Mouse (Mus musculus) intestine, embryonic 14.5 days (tissue): ENCODE measurements around the gene Wfdc6a. TPM values are rescaled to one million over a fixed set of nuclear protein-coding genes. Genes with fewer than 3 reads are reported as not detected.

Experiments
- ATAC-seq: fragments of 200-750 bp; cut with Nextera tagmentation; replicated peaks from 2 replicates; pipeline ENCODE4 v1.8.0; 2017; ENCODE audit warnings: low read depth, moderate number of reproducible peaks, moderate TSS enrichment, moderate library complexity; ENCODE audit not compliant: low FRiP score, low TSS enrichment
- DNase-seq: peaks from one replicate; pipeline ENCODE4 v3.0.0-alpha.2; 2018; ENCODE audit warnings: low spot score
- H3K27ac ChIP-seq: fragments of 300-500 bp; sonication (generic); 2 replicates; pipeline ENCODE4 v1.5.1; 2014; ENCODE audit warnings: low read depth, mild to moderate bottlenecking, control low read depth
- H3K27me3 ChIP-seq: fragments of 300-500 bp; sonication (generic); replicated peaks from 2 replicates; pipeline ENCODE4 v1.6.1; 2014; ENCODE audit warnings: low read length, control low read depth; ENCODE audit not compliant: control insufficient read depth, insufficient read depth
- H3K36me3 ChIP-seq: fragments of 300-500 bp; sonication (generic); 2 replicates; pipeline ENCODE4 v1.6.1; 2014; ENCODE audit warnings: low read length, control low read depth; ENCODE audit not compliant: control insufficient read depth, insufficient read depth
- H3K4me1 ChIP-seq: fragments of 300-500 bp; sonication (generic); replicated peaks from 2 replicates; pipeline ENCODE4 v1.6.1; 2014; ENCODE audit warnings: low read length, control low read depth, mixed read lengths; ENCODE audit not compliant: control insufficient read depth, insufficient read depth
- H3K4me2 ChIP-seq: fragments of 300-500 bp; sonication (generic); 2 replicates; pipeline ENCODE4 v1.6.1; 2014; ENCODE audit warnings: low read length
- H3K4me3 ChIP-seq: fragments of 300-500 bp; sonication (generic); 2 replicates; pipeline ENCODE4 v1.5.1; 2014; ENCODE audit warnings: low read depth, low read length, control low read depth, mixed read lengths
- H3K9ac ChIP-seq: fragments of 300-500 bp; sonication (generic); 2 replicates; pipeline ENCODE4 v1.6.1; 2014; ENCODE audit warnings: mild to moderate bottlenecking, low read length
- H3K9me3 ChIP-seq: fragments of 300-500 bp; sonication (generic); 2 replicates; pipeline ENCODE4 v1.6.1; 2016; ENCODE audit warnings: low read length, control low read depth; ENCODE audit not compliant: control insufficient read depth
- WGBS: fragments of 180-500 bp; shearing (Covaris S2); extraction: QIAGEN DNeasy Blood & Tissue Kit; methylation state at CpG from one replicate; pipeline ENCODE4 v1.1.7; 2014; 5-methylcytosine and 5-hydroxymethylcytosine counted together
- polyA plus RNA-seq: library from polyadenylated mRNA; unstranded; fragments of >200 nt; fragmentation: Nextera tagmentation; extraction: Ambion mirVana; gene quantifications from 2 replicates; pipeline ENCODE4 v1.2.1, GENCODE M21; 2014

Wfdc6a gene
- polyA plus RNA-seq, 1 experiment from 2014 or later: 1.5 TPM

DNA sequence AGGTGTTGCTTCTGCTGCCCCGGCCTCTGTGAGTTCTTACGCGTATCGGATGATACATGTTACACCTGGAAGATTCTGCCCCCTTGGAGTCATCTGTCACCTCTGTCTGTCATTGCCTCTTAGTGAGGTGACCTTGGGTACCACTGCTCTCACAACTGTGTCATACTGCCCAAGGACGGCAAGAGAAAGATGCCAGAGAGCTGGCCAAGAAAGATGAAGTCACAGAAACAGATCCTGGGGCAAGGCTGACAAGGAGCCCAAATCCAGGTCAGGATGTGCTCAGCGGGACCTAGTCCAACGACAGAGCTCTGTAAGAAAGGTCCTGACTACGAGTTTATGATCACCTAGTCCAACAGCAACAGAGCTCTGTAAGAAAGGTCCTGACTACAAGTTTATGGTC is 25.1 kb downstream of the Wfdc6a start:
- Histone ChIP-seq H3K4me1 (peaks cover 15% of the 10 kb centered on the region), H3K4me2 (no peak overlapping the region), H3K27me3 (no peaks in the 10 kb centered on the region), H3K9ac (no peak overlapping the region), H3K4me3 (no peak overlapping the region), H3K27ac (no peak overlapping the region), H3K36me3 (no peaks in the 10 kb centered on the region), H3K9me3 (no peaks in the 10 kb centered on the region)
- DNase-seq: no peak
- 83% methylated on average over 8 of the region's 8 CpGs for WGBS
- ATAC-seq: no peak

DNA sequence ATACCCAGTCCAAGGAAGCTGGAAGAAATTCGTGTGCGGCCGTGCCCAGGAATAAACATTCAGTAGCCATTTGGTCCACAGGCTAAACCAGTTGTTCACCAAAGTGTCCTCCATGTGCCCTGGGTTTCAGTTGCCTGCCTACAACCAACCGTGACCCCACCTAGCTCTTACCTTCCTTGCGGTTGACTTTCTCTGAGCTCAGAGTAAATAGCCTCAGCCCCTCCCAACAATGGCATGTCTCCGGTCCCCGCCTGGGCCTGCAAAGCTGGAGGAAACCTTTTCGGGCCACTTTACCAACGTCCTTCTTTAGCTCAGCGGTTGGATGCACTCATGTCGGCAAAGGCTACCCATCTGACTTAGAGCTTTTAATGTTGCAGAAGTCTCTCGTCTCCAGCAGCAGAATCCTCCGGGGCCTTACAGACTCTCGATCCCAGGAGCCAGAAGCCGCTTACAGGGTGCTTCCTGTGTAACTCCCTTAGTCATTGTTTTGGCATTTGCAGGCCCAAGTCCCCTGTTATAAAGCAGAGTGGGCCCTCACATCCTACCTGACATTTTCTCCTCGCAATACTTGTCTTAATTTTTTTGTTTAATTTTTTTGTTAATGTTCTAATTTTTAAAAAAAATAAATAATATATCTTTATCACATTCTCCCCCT is 26.1 kb downstream of the Wfdc6a start:
- 31% methylated on average over 16 of the region's 16 CpGs for WGBS
- Histone ChIP-seq H3K27me3 (no peaks in the 10 kb centered on the region), H3K27ac (no peak overlapping the region), H3K9me3 (no peaks in the 10 kb centered on the region), H3K36me3 (no peaks in the 10 kb centered on the region), H3K4me3 (no peak overlapping the region), H3K4me2 (no peak overlapping the region; the same call in 1 of the 2 replicates), H3K4me1 (peaks cover 15% of the 10 kb centered on the region), H3K9ac (no peak overlapping the region)
- DNase-seq (peak; percentile 66), ATAC-seq (0 out of 2 replicates have a peak, but pooled peaks have one; percentile 44)

DNA sequence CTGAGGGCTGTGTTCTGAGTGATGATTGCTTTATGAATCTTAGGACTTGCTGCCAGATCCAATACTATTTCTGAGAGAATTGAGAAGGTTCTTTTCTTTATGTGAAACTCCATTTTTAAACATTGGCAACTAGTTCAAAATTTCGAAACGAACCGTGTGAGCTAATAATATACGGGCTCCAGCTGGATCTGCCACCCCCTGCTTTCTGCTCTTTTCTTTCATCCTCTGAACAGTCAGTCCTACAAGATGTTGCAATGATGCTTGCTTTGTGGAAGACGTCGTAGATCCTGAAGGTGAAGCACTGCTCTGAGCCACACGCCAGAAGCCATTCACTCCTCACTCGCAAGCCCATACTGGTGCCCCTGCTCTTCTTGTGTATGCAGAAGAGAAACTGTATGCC is 26.8 kb downstream of the Wfdc6a start:
- WGBS: 75% methylated on average over 8 of the region's 8 CpGs
- H3K27ac ChIP-seq: no peak overlapping the region
- H3K9me3 ChIP-seq: no peaks in the 10 kb centered on the region
- H3K36me3 ChIP-seq: no peaks in the 10 kb centered on the region
- ATAC-seq (no peak), DNase-seq (no peak)
- peaks cover 12% of the 10 kb centered on the region for H3K4me1 ChIP-seq
- H3K4me3 ChIP-seq: no peak overlapping the region
- no peak overlapping the region for H3K4me2 ChIP-seq
- no peak overlapping the region for H3K9ac ChIP-seq
- no peaks in the 10 kb centered on the region for H3K27me3 ChIP-seq

DNA sequence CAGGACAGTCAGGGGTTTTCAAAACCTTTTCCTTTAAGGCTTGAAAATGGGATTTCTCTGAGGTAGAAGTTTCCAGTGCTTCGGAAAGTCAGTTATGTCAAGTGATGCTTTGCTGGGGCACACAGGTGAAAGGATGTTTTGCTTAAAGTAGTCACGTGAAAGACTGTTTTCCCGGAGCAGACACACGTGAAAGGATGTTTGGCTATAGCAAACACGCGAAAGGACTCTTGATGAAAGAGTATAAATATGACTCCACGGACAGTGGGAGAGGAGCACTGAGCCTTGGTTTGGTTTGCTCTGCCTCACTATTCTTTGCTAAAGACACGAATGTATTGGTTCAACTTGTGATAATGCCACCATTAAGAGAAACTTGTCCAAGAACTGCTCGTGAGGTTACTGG is 33.7 kb downstream of the Wfdc6a start:
- Histone ChIP-seq H3K27ac (no peak overlapping the region), H3K4me2 (no peak overlapping the region), H3K4me3 (no peak overlapping the region), H3K27me3 (no peaks in the 10 kb centered on the region), H3K36me3 (no peaks in the 10 kb centered on the region), H3K4me1 (no peaks in the 10 kb centered on the region), H3K9me3 (no peaks in the 10 kb centered on the region), H3K9ac (no peak overlapping the region)
- WGBS: 88% methylated on average over 9 of the region's 9 CpGs
- no peak for DNase-seq
- no peak for ATAC-seq

DNA sequence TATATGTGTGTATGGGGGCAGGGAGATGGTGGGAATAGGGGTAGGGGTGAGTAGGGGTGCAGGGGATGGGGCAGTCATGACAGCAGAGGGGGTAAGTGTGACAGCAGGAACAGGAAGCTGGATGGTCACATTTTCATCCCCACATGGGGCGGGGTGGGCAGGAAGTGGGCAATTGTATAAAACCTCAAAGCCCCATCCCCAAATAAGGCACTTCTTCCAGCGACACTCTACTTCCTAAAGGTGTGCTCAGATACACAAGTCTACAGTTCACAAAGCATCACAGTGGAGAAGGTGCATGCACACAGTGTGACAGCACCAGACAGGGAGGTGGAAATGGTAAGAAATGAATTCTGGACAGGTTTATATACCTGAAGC is 34.4 kb downstream of the Wfdc6a start:
- 81% methylated on average over 2 of the region's 2 CpGs for WGBS
- H3K36me3 ChIP-seq: no peaks in the 10 kb centered on the region
- no peak overlapping the region for H3K27ac ChIP-seq
- no peaks in the 10 kb centered on the region for H3K9me3 ChIP-seq
- H3K4me3 ChIP-seq: no peak overlapping the region
- no peak for ATAC-seq
- no peak for DNase-seq
- no peaks in the 10 kb centered on the region for H3K27me3 ChIP-seq
- no peaks in the 10 kb centered on the region for H3K4me1 ChIP-seq
- no peak overlapping the region for H3K4me2 ChIP-seq
- H3K9ac ChIP-seq: no peak overlapping the region

DNA sequence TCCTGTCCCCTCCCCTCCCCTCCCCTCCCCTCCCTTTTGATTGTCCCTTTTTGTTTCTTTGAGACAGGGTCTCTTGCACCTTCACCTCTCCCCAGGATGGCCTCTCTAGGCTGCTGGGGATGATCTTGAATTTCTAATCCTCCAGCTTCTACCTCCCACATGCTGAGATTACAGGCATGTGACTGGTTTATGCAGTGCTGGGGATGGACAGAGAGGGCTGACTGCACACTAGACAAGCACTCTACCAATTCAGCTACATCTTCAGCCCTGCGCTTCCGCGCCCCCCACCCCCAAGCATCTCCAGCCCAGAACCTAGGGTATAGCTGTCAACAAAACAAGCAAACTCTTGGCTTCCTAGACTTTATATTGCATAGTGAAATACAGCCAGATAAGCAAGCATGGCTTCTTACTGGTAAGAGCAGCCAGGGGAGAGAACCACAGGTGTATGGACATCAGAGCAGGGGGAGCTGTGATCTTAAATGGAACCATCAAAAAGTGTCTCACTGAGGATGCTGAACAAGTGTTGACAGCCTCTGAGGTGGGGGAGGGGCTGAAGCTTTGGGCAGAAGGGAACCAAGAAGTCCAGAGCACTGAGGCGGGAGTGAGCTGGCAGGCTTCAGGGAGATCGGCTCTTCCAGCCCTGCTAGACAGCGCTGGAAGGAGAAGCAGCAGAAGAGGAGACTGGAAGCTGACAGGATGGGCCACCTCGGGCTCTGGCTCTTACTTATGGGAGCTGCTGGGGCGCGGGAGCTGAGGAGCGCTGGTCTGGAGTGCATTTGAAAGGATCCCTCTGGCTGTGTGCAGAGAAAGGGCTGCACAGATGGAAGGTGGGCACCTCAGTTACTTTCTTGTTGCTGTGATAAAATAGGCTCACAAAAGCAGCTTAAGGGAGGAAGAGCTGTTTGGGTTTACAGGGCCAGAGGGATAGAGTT is 35.0 kb downstream of the Wfdc6a start:
- Histone ChIP-seq H3K4me2 (no peak overlapping the region), H3K4me1 (no peaks in the 10 kb centered on the region), H3K36me3 (no peaks in the 10 kb centered on the region), H3K4me3 (no peak overlapping the region), H3K9ac (no peak overlapping the region), H3K9me3 (no peaks in the 10 kb centered on the region), H3K27ac (no peak overlapping the region), H3K27me3 (no peaks in the 10 kb centered on the region)
- WGBS: 25% methylated on average over 10 of the region's 10 CpGs
- ATAC-seq (no peak), DNase-seq (no peak)

DNA sequence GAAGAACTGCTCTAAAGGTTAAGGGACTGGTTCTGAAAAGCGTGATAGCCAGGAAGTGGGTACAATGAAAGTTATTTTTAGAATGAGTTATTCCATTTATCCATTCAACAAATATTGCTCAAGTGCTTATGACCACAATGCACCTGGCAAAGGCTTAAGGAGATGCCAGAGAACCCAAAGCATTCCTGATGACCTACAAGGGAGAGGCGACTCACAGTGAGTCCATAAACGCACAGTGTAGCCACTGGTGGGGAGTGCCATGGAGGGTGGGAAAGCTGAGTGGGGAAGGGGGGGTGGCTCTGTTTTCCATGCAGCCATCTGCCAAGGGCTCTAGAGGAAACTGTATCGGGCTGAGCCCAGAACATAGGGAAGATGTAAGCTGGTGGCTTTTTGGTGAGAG is 35.9 kb downstream of the Wfdc6a start:
- H3K27me3 ChIP-seq: no peaks in the 10 kb centered on the region
- DNase-seq (no peak), ATAC-seq (no peak)
- H3K4me1 ChIP-seq: no peaks in the 10 kb centered on the region
- H3K4me3 ChIP-seq: no peak overlapping the region
- no peak overlapping the region for H3K27ac ChIP-seq
- no peak overlapping the region for H3K9ac ChIP-seq
- H3K4me2 ChIP-seq: no peak overlapping the region
- no peaks in the 10 kb centered on the region for H3K36me3 ChIP-seq
- 49% methylated on average over 4 of the region's 4 CpGs for WGBS
- no peaks in the 10 kb centered on the region for H3K9me3 ChIP-seq

DNA sequence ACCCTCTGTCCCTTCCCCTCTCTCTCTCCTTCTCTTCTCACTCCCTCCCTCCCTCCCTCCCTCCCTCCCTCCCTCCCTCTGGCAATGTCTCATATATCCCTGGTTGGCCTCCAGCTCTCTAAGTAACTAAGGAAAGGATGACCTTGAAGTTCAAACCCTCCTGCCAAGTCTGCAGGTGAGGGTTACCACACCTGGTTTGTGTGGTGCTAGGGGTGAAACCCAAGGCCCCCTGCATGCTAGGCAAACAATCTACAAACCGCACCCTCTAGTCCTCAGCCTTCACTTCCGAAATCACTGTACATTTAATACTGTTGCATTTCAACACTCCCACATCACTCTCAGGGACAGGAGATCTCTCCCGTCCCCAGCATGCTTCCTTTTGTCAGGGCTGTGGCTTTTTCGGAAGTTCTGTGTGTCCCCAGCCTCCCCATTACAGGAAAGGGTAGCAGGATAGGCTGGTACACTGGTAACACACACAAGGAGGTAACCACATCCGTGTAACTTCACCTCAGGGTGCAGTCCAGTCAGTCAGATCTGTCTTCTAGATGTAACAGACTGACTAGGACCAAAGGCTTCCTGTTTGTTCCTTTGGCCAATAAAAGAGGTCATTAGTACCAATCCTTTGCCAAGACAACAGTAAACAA is 40.7 kb downstream of the Wfdc6a start:
- DNase-seq: no peak
- no peaks in the 10 kb centered on the region for H3K36me3 ChIP-seq
- 47% methylated on average over 5 of the region's 5 CpGs for WGBS

More for the DNA sequence above, 40.7 kb downstream of the Wfdc6a start:
- Histone ChIP-seq H3K4me3 (no peak overlapping the region), H3K27ac (no peak overlapping the region), H3K9ac (no peak overlapping the region), H3K9me3 (no peaks in the 10 kb centered on the region), H3K4me1 (peaks cover 11% of the 10 kb centered on the region; the same call in 1 of the 2 replicates), H3K4me2 (no peak overlapping the region), H3K27me3 (no peaks in the 10 kb centered on the region)
- no peak for ATAC-seq
